Mouse (Mus musculus) embryonic fibroblast, embryonic 13.5 days (primary cell): ENCODE data around the gene Gm10668.
"Not testable (repeated sequence)": the region's sequence is repeated elsewhere in the genome, so short reads cannot be mapped to it uniquely, and the experiment has no call there.

Source experiments
- CTCF ChIP-seq: IDR thresholded peaks from 2 replicates; pipeline ENCODE4 v1.5.1; 2011; ENCODE audit warnings: mild to moderate bottlenecking, control low read depth, low read length, moderate library complexity, borderline replicate concordance; ENCODE audit not compliant: insufficient read depth
- POLR2A ChIP-seq: IDR thresholded peaks from 2 replicates; pipeline ENCODE4 v1.6.1; 2011; ENCODE audit warnings: low read depth, mild to moderate bottlenecking, control low read depth, low read length, moderate library complexity

- not testable (repeated sequence) for TF ChIP-seq CTCF, POLR2A
These were observed at the start of gene Gm10668 for GRCm38 (mm10) chr7:20730524-20730923.
